19 mouse cellular contexts compared by ENCODE assay signal in genomic region chr4:153785564-153785963, GRCm38 (mm10).
DNase-seq lines count a peak whose midpoint lies in the region; ATAC-seq and TF ChIP-seq lines count a peak whose summit lies in the region.
"Had no signal": no experiment of that assay in that cellular context is flagged by ENCODE, and none has a peak within 500 bp of the region (broad histone marks: within the 10 kb centered on the region; RNA-seq: fewer than 3 reads in every experiment).

No protein-coding gene starts in this region.

- 33% methylated on average over 4 of the region's 4 CpGs for WGBS in hindbrain, embryonic 12.5 days
- WGBS in hindbrain, postnatal 0 days: 39% methylated on average over 4 of the region's 4 CpGs
- 49% methylated on average over 4 of the region's 4 CpGs for WGBS in neural tube, embryonic 11.5 days
- WGBS in neural tube, embryonic 15.5 days: 51% methylated on average over 4 of the region's 4 CpGs

- H3K9me3 ChIP-seq in hindbrain, embryonic 12.5 days (replicated peaks): no peaks in the 10 kb centered on the region
- no peaks in the 10 kb centered on the region for H3K9me3 ChIP-seq in hindbrain, postnatal 0 days (ENCODE audit: low read length)
- no peaks in the 10 kb centered on the region for H3K9me3 ChIP-seq in neural tube, embryonic 11.5 days (ENCODE audit: control insufficient read depth, low read length)
- H3K9me3 ChIP-seq in neural tube, embryonic 15.5 days (replicated peaks): no peaks in the 10 kb centered on the region
- H3K9me3 ChIP-seq: embryonic facial prominence, embryonic 12.5 days; forebrain, embryonic 13.5 days; heart, embryonic 15.5 days had no signal

- no peak overlapping the region for H3K4me2 ChIP-seq in hindbrain, embryonic 12.5 days (replicated peaks)
- no peak overlapping the region for H3K4me2 ChIP-seq in hindbrain, postnatal 0 days (ENCODE audit: low read depth, low read length)
- no peak overlapping the region for H3K4me2 ChIP-seq in neural tube, embryonic 11.5 days (ENCODE audit: low read depth)
- no peak overlapping the region for H3K4me2 ChIP-seq in neural tube, embryonic 15.5 days
- H3K4me2 ChIP-seq: embryonic facial prominence, embryonic 12.5 days; forebrain, embryonic 13.5 days; heart, embryonic 11.5 days; heart, embryonic 15.5 days had no signal

- no peak overlapping the region for H3K4me3 ChIP-seq in hindbrain, embryonic 12.5 days
- H3K4me3 ChIP-seq in hindbrain, postnatal 0 days (ENCODE audit: low read length): no peak overlapping the region
- no peak overlapping the region for H3K4me3 ChIP-seq in neural tube, embryonic 11.5 days (ENCODE audit: low read depth, low read length)
- no peak overlapping the region for H3K4me3 ChIP-seq in neural tube, embryonic 15.5 days (replicated peaks)
- H3K4me3 ChIP-seq: embryonic facial prominence, embryonic 12.5 days; forebrain, embryonic 13.5 days; heart, adult 2 months; heart, embryonic 15.5 days had no signal

- 0 out of 2 replicates have a peak, but pooled peaks cover 4% of the 10 kb centered on the region for H3K27me3 ChIP-seq in hindbrain, embryonic 12.5 days
- no peaks in the 10 kb centered on the region for H3K27me3 ChIP-seq in hindbrain, postnatal 0 days (ENCODE audit: insufficient read depth, low read length)
- H3K27me3 ChIP-seq in neural tube, embryonic 11.5 days (ENCODE audit: control insufficient read depth, insufficient read depth, low read length): no peaks in the 10 kb centered on the region
- no peaks in the 10 kb centered on the region for H3K27me3 ChIP-seq in neural tube, embryonic 15.5 days (replicated peaks)
- H3K27me3 ChIP-seq: embryonic facial prominence, embryonic 12.5 days; forebrain, embryonic 13.5 days; heart, embryonic 15.5 days had no signal

- no peak for ATAC-seq in hindbrain, embryonic 12.5 days (ENCODE audit: low FRiP score)
- no peak for ATAC-seq in hindbrain, postnatal 0 days
- ATAC-seq in neural tube, embryonic 11.5 days (ENCODE audit: insufficient read depth, low FRiP score, low TSS enrichment): no peak
- ATAC-seq in neural tube, embryonic 15.5 days (ENCODE audit: low FRiP score): no peak
- ATAC-seq: forebrain, embryonic 13.5 days; forebrain, postnatal 0 days had no signal

- H3K9ac ChIP-seq in hindbrain, embryonic 12.5 days: no peak overlapping the region
- no peak overlapping the region for H3K9ac ChIP-seq in hindbrain, postnatal 0 days (replicated peaks; ENCODE audit: low read length)
- no peak overlapping the region for H3K9ac ChIP-seq in neural tube, embryonic 11.5 days (ENCODE audit: low read length)
- H3K9ac ChIP-seq in neural tube, embryonic 15.5 days (replicated peaks): no peak overlapping the region
- H3K9ac ChIP-seq: embryonic facial prominence, embryonic 12.5 days; forebrain, embryonic 13.5 days; forebrain, postnatal 0 days; heart, embryonic 15.5 days had no signal

- H3K36me3 ChIP-seq in hindbrain, embryonic 12.5 days: no peaks in the 10 kb centered on the region
- H3K36me3 ChIP-seq in hindbrain, postnatal 0 days (ENCODE audit: insufficient read depth, low read length): no peaks in the 10 kb centered on the region
- no peaks in the 10 kb centered on the region for H3K36me3 ChIP-seq in neural tube, embryonic 11.5 days (ENCODE audit: control insufficient read depth, insufficient read depth, low read length)
- no peaks in the 10 kb centered on the region for H3K36me3 ChIP-seq in neural tube, embryonic 15.5 days
- H3K36me3 ChIP-seq: embryonic facial prominence, embryonic 12.5 days; heart, embryonic 15.5 days had no signal

- TF ChIP-seq CTCF in hindbrain, postnatal 0 days (IDR thresholded peaks at IDR 0.05; ENCODE audit: low read depth): no peak

- peak; percentile 48 for DNase-seq in embryo, embryonic 10.5 days (ENCODE audit: low spot score)
- DNase-seq in embryo, embryonic 9.5 days (ENCODE audit: extremely low spot score): no peak
- DNase-seq in hindbrain, postnatal 0 days (ENCODE audit: low spot score): no peak
- DNase-seq in neural tube, embryonic 11.5 days (ENCODE audit: low spot score): peak; percentile 42
- no peak for DNase-seq in ovary, adult 18-20 months (ENCODE audit: low spot score)
- DNase-seq: adrenal gland, postnatal 10 days; cerebellum, adult 11-12 months; cerebellum, adult 9-10 months; cerebellum, postnatal 25 days; forebrain, postnatal 0 days; gastrocnemius, postnatal 14 days; heart, adult 2 months; heart, postnatal 14 days had no signal

- H3K4me1 ChIP-seq in hindbrain, embryonic 12.5 days: peaks cover 13% of the 10 kb centered on the region; the same call in 1 of the 2 replicates
- H3K4me1 ChIP-seq in hindbrain, postnatal 0 days (ENCODE audit: insufficient read depth, low read length): no peaks in the 10 kb centered on the region
- H3K4me1 ChIP-seq in neural tube, embryonic 11.5 days (ENCODE audit: control insufficient read depth, insufficient read depth, low read length): peaks cover 3% of the 10 kb centered on the region; the same call in 1 of the 2 replicates
- peaks cover 11% of the 10 kb centered on the region for H3K4me1 ChIP-seq in neural tube, embryonic 15.5 days
- H3K4me1 ChIP-seq: heart, embryonic 15.5 days had no signal

- H3K27ac ChIP-seq in hindbrain, embryonic 12.5 days: 0 out of 2 replicates have a peak overlapping the region, but pooled peaks have one; percentile 35
- H3K27ac ChIP-seq in hindbrain, postnatal 0 days: no peak overlapping the region
- no peak overlapping the region for H3K27ac ChIP-seq in neural tube, embryonic 11.5 days (ENCODE audit: low read depth, low read length)
- H3K27ac ChIP-seq in neural tube, embryonic 15.5 days (replicated peaks): no peak overlapping the region
- H3K27ac ChIP-seq: embryonic facial prominence, embryonic 12.5 days; forebrain, embryonic 13.5 days; heart, adult 2 months; heart, embryonic 15.5 days had no signal

Comparison
In these comparisons a context has a peak if more than half of its experiments do, and no peak if none do; other contexts are left out.
1. DNase-seq: peak in embryo, embryonic 10.5 days (single experiment) and neural tube, embryonic 11.5 days (single experiment); none in embryo, embryonic 9.5 days (single experiment), hindbrain, postnatal 0 days (single experiment) and ovary, adult 18-20 months (single experiment).